Mouse (Mus musculus) right cerebral cortex, adult 2 months (tissue): ENCODE data around the gene Disp2.

Experiments used
- DNase-seq, 2 experiments: peaks; one replicate each; pipeline ENCODE4 v3.0.0; 2021 to 2022; ENCODE audit warnings: low spot score in 2 of 2

The Disp2 gene

GRCm38 (mm10) chr2:118841774-118842173 lies 62.3 kb downstream of the Disp2 start:
- no peak for DNase-seq

- DNase-seq = no peak
These were observed 64.9 kb downstream of the Disp2 start for GRCm38 (mm10) chr2:118844427-118844826.

- DNase-seq = no peak
These were observed 66.7 kb downstream of the Disp2 start for GRCm38 (mm10) chr2:118846246-118846645.

- no peak for DNase-seq
These were observed 72.2 kb downstream of the Disp2 start for GRCm38 (mm10) chr2:118851756-118852155.
